Mouse (Mus musculus): Measurements from ENCODE around the gene Fuca1. TPM values are rescaled to one million over a fixed set of nuclear protein-coding genes. Genes with fewer than 3 reads are reported as not detected.

Gene Fuca1
- polyA plus RNA-seq, 1 experiment from 2014 or later, result 54.7 TPM

DNA sequence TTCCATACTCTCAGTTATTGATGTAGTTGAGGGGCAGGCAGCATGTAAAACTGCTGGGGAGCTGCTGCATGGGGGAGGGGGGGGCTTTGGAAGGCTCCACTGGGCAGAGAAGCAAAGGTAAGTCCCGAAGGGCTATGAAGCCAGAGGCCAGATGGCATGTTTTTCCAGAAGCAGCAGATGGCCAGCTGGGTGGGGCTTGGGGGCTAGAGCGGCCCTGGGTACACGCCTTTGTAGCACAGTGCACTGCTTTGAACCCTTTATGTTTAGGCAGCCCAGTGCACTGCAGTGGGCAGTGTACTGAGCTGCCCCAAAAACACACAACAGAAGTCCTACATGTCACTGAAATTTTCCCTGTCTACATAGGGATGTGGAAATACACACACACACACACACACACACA, 7.7 kb upstream of the Fuca1 start:
- H3K36me3 ChIP-seq, result no peaks in the 10 kb centered on the region
- H3K27ac ChIP-seq (replicated peaks), result peak overlapping the region; percentile 78
- 29% methylated on average over 3 of the region's 3 CpGs for WGBS
- no peak overlapping the region for H3K9ac ChIP-seq (replicated peaks)
- H3K9me3 ChIP-seq, result no peaks in the 10 kb centered on the region
- peak; percentile 83 for ATAC-seq (ENCODE audit: low FRiP score, low read depth)
- no peak overlapping the region for H3K4me3 ChIP-seq
- H3K27me3 ChIP-seq, result no peaks in the 10 kb centered on the region
- H3K4me2 ChIP-seq (replicated peaks), result no peak overlapping the region
- H3K4me1 ChIP-seq, result peaks cover 10% of the 10 kb centered on the region; the same call in 1 of the 2 replicates

DNA sequence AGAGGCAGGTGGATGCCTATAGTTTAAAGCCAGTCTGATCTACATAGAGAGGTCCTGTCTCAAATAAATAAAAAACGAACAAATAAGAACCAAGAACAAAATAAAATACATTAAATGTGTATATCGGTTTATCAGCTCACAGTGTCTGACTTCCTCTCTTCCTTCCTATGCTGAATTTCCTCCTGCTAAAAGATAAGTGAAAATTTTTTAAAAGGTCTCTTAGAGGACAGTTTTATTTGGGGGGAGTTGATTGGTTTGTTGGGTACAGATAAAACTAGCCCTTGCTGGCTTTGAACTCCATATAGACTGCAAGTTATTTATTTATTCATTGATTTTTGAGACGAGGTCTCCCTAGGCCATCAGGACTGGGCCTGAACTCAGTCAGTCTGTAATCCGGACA, 7.1 kb upstream of the Fuca1 start:
- ATAC-seq (ENCODE audit: low FRiP score, low read depth), result no peak
- Histone ChIP-seq H3K36me3 (no peaks in the 10 kb centered on the region), H3K27me3 (no peaks in the 10 kb centered on the region), H3K9ac (replicated peaks) (no peak overlapping the region), H3K4me2 (replicated peaks) (no peak overlapping the region), H3K27ac (replicated peaks) (peak overlapping the region; percentile 78), H3K4me1 (peaks cover 10% of the 10 kb centered on the region; the same call in 1 of the 2 replicates), H3K9me3 (no peaks in the 10 kb centered on the region), H3K4me3 (no peak overlapping the region)
- WGBS, result 74% methylated on average over 4 of the region's 4 CpGs

DNA sequence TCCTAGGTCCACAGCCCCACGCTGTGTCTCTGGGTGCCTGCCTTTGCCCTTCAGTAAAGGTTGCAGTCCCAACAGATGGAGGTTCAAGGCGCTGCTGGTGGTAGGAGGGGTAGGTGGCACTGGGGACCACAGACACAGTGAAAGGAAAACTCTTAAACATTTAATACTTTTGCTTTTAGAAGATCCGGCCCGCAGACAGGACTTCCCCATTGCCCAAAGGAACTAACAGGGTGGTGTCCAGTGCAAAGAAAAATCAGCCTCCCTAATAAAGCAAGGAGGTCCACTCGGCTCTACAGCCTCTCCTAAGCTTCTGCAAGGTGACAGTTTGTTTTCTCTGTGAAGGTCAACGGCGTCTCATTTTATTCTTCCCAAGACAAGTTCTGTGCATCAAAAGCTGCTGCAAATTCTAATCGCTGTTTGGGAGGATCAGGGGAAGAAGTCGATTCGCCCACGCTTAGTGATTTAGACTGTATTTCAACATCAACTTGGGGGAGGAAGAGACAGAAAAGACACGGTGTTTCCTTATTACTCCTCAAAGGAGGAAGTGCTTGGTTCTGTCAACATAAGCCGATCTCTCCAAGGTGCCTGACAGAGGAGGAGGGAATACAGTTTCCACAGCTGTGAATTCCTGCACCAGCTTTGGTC, 1.8 kb upstream of the Fuca1 start:
- Histone ChIP-seq H3K36me3 (peaks cover 9% of the 10 kb centered on the region; the same call in 1 of the 2 replicates), H3K27me3 (no peaks in the 10 kb centered on the region), H3K9ac (replicated peaks) (no peak overlapping the region), H3K9me3 (no peaks in the 10 kb centered on the region), H3K4me1 (peaks cover 10% of the 10 kb centered on the region), H3K27ac (replicated peaks) (no peak overlapping the region), H3K4me3 (no peak overlapping the region), H3K4me2 (replicated peaks) (no peak overlapping the region)
- 91% methylated on average over 13 of the region's 13 CpGs for WGBS
- ATAC-seq (ENCODE audit: low FRiP score, low read depth), result no peak

DNA sequence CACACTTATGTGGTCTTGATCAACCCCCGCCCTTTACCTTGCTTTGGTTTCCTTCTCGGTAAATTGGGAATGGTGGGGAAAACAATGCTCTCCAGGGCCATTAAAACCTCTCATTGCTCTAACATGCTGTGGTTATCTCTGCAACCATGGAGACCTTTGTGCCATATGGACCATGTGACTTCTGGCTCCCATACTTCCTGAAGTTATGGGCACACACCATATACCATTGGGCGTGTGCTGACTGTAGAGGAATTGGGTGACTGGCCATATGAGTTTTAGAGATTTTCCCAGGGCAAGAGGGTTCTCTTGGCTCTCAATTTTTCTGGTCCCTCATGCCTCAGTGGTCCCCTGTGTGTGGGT, 1.3 kb upstream of the Fuca1 start:
- no peak overlapping the region for H3K27ac ChIP-seq (replicated peaks)
- 93% methylated on average over 3 of the region's 3 CpGs for WGBS
- no peaks in the 10 kb centered on the region for H3K27me3 ChIP-seq
- no peak overlapping the region for H3K4me3 ChIP-seq
- no peaks in the 10 kb centered on the region for H3K9me3 ChIP-seq
- no peak overlapping the region for H3K4me2 ChIP-seq (replicated peaks)
- H3K9ac ChIP-seq (replicated peaks), result no peak overlapping the region
- no peak for ATAC-seq (ENCODE audit: low FRiP score, low read depth)
- peaks cover 11% of the 10 kb centered on the region; the same call in 1 of the 2 replicates for H3K36me3 ChIP-seq
- peaks cover 10% of the 10 kb centered on the region for H3K4me1 ChIP-seq

DNA sequence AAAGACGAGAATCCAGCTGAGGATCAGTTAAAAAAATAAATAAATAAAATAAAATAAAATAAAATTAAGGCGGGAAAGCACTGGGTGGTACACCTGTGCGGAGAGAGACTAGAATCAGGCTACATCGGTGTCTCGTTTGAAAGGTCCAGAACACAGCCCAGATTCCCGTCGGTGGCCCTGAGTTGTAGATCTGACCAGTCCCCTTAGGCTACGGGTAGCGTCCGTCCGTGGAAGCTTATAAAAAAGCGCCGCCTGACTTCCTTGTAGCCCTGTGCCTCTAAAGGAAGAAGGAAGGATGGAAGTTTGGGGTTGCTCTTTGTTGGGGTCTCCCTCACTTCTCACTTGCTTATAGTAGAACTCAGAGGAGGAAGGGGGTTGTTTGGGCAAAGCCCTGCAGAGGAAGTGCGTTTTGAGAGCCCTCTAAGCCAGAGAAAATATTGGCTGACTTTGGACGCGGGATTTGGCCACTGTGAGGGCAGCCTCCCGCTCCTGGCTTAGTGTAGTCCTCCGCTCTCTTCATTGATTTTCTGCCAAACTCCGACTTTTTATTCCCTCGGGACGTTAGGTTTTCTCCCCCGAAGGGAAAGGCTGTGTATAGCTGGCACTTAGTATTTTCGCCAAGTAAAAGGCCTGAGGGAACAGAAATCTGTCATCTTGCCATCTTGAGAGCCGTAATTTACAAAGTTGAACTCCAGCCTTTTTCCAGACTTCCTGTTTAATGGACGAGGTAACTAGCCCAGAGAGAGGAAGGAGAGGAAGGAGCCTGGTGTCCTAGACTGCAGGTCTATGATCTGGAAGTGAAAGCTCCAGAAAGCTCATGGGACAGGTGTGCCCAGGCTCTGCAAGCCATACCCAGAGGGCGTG, 954 bp downstream of the Fuca1 start:
- H3K27ac ChIP-seq (replicated peaks), result peak overlapping the region; percentile 79
- ATAC-seq (ENCODE audit: low FRiP score, low read depth), result no peak
- H3K27me3 ChIP-seq, result no peaks in the 10 kb centered on the region
- H3K4me2 ChIP-seq (replicated peaks), result peak overlapping the region; percentile 91
- peaks cover 10% of the 10 kb centered on the region for H3K4me1 ChIP-seq
- H3K9me3 ChIP-seq, result no peaks in the 10 kb centered on the region
- H3K9ac ChIP-seq (replicated peaks), result peak overlapping the region; percentile 80
- peak overlapping the region; percentile 79 for H3K4me3 ChIP-seq
- peaks cover 24% of the 10 kb centered on the region for H3K36me3 ChIP-seq
- 10% methylated on average over 26 of the region's 26 CpGs for WGBS

DNA sequence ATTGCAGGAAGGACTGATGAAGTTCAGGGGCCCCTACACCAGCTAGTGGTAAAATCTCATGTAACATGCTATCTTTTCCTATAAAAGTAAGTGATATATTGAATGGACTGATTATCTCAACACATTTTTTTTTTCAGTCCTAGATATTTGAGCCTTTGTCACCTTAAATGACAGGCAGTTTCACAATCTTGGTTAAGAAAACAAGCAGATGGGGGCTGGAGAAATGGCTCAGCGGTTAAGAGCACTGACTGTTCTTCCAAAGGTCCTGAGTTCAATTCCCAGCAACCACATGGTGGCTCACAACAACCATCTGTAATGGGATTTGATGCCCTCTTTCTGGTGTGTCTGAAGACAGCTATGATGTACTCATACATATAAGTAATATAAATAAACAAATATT, 1.7 kb downstream of the Fuca1 start:
- peaks cover 10% of the 10 kb centered on the region for H3K4me1 ChIP-seq
- H3K27me3 ChIP-seq, result no peaks in the 10 kb centered on the region
- H3K4me2 ChIP-seq (replicated peaks), result peak overlapping the region; percentile 91
- H3K9me3 ChIP-seq, result no peaks in the 10 kb centered on the region
- H3K4me3 ChIP-seq, result peak overlapping the region; percentile 79; the same call in 1 of the 2 replicates
- ATAC-seq (ENCODE audit: low FRiP score, low read depth), result no peak
- H3K9ac ChIP-seq (replicated peaks), result no peak overlapping the region
- no peak overlapping the region for H3K27ac ChIP-seq (replicated peaks)
- H3K36me3 ChIP-seq, result peaks cover 24% of the 10 kb centered on the region
- WGBS, result 97% methylated on average over 1 of the region's 1 CpGs

DNA sequence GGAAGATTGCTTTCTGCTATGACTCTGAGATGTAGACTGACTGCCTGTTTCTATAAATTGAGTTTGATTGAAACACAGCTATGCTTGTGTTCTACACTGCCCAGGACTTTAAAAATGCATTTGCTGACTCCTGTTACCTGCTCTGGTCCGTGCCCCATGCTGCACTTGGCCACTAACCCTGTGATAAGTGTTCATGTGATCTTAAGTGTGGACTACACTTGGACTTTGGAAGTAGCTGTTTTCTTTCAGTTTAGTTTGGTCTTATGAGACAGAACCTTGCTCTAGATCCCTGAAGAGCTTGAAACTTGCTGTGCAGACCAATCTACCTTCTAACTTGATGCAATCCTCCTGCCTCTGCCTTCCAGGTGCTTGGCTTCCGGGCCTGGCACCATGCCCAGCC, 3.9 kb downstream of the Fuca1 start:
- H3K4me1 ChIP-seq, result peaks cover 10% of the 10 kb centered on the region
- H3K4me2 ChIP-seq (replicated peaks), result no peak overlapping the region
- WGBS, result 90% methylated on average over 2 of the region's 2 CpGs
- H3K36me3 ChIP-seq, result peaks cover 29% of the 10 kb centered on the region
- ATAC-seq (ENCODE audit: low FRiP score, low read depth), result no peak
- H3K9me3 ChIP-seq, result no peaks in the 10 kb centered on the region
- H3K27ac ChIP-seq (replicated peaks), result no peak overlapping the region
- no peak overlapping the region for H3K4me3 ChIP-seq
- no peak overlapping the region for H3K9ac ChIP-seq (replicated peaks)
- H3K27me3 ChIP-seq, result no peaks in the 10 kb centered on the region

DNA sequence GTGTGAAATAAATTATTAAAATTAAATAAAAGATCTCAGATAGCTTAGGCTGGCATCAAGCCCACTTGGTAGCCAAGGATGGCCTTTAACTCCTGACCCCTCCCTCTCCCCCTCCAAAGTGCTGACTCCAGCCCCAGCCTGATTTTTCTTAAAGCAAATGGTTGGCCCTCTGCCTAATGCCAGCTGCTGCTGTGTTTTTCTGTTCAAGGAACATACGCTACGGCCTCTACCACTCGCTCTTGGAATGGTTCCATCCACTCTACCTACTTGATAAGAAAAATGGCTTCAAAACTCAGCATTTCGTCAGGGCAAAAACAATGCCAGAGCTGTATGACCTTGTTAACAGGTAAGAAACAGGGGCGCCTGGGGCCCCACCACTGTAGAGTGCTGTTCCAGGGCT, 4.8 kb downstream of the Fuca1 start:
- ATAC-seq (ENCODE audit: low FRiP score, low read depth), result no peak
- H3K36me3 ChIP-seq, result peaks cover 32% of the 10 kb centered on the region
- H3K27ac ChIP-seq (replicated peaks), result no peak overlapping the region
- no peak overlapping the region for H3K4me2 ChIP-seq (replicated peaks)
- no peaks in the 10 kb centered on the region for H3K27me3 ChIP-seq
- H3K4me3 ChIP-seq, result no peak overlapping the region
- H3K9ac ChIP-seq (replicated peaks), result no peak overlapping the region
- WGBS, result 90% methylated on average over 5 of the region's 5 CpGs
- H3K9me3 ChIP-seq, result no peaks in the 10 kb centered on the region
- peaks cover 10% of the 10 kb centered on the region for H3K4me1 ChIP-seq

DNA sequence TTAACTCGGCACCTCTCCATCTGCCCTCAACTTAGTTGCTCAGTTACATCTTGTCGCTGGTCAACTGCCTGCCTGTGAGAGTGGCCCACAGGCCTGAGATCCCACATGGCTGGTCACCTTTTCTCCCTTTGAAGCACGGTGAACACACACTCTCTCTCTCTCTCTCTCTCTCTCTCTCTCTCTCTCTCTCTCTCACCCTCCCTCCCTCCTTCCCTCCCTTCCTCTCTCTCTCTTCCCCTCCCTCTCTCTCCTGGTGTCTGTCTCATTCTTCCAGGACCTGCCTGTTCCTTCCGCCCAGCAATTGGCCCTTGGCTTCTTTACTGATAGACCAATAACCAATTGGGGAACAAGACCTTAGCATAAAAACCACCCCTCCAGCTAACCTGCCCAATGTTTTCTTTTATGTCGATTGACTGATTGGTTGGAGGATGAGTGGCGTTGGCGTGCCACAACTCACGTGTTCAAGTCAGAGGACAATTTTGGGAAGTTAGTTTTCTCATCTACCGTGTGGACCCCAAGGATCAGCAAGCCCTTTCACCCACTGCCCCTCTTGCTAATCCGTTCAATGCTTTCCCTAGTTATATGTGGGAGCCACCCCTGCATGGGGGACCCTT, 5.8 kb downstream of the Fuca1 start:
- WGBS, result 91% methylated on average over 10 of the region's 10 CpGs
- H3K4me2 ChIP-seq (replicated peaks), result no peak overlapping the region

DNA sequence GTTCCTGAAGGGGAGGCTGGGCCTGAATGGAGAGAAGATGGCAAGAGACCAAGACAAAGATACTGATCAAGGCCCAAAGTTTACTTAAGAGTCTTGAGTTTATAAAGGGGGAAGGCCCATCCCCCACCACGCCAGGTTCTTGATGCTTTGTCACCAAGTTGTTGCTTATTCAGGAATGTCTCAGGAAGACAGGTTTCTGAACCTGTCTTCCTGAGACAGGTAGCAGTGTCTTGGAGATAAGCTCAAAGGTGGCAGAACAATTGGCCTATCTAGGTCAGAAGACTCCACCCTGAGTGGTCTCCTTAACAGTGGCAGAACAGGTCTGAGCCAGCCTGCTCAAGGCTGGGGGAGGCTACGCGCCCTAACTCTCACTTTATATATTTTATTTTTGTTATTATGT, 6.3 kb downstream of the Fuca1 start:
- ATAC-seq (ENCODE audit: low FRiP score, low read depth), result no peak
- no peak overlapping the region for H3K9ac ChIP-seq (replicated peaks)

More for the DNA sequence above, 5.8 kb downstream of the Fuca1 start:
- Histone ChIP-seq H3K36me3 (peaks cover 36% of the 10 kb centered on the region), H3K4me1 (peaks cover 8% of the 10 kb centered on the region), H3K27ac (replicated peaks) (no peak overlapping the region), H3K4me3 (no peak overlapping the region), H3K9me3 (no peaks in the 10 kb centered on the region), H3K9ac (replicated peaks) (no peak overlapping the region), H3K27me3 (no peaks in the 10 kb centered on the region)
- ATAC-seq (ENCODE audit: low FRiP score, low read depth), result no peak

DNA sequence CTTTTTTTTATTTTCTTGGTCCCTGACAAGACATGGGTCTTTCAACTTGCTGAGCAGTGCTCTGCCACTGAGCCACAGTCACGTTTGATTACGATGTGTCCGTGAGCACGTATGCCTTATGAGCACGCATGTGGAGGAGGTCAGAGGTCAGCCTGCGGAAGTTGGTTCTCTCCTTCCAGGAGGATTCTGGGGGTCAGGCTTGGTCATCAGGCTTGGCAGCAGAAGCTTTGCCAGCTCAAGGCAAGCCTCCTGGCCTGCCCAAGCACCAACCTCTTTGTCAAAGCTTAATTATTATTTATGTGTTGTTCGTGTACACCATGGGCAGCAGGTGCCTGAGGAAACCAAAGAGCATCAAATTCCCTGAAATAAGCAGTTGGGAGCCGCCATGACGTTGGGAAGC, 7.8 kb downstream of the Fuca1 start:
- no peaks in the 10 kb centered on the region for H3K9me3 ChIP-seq
- WGBS, result 89% methylated on average over 9 of the region's 9 CpGs
- peaks cover 40% of the 10 kb centered on the region for H3K36me3 ChIP-seq
- no peak for ATAC-seq (ENCODE audit: low FRiP score, low read depth)
- no peaks in the 10 kb centered on the region for H3K27me3 ChIP-seq
- no peak overlapping the region for H3K4me2 ChIP-seq (replicated peaks)
- no peak overlapping the region for H3K9ac ChIP-seq (replicated peaks)
- H3K27ac ChIP-seq (replicated peaks), result no peak overlapping the region
- no peak overlapping the region for H3K4me3 ChIP-seq
- no peaks in the 10 kb centered on the region for H3K4me1 ChIP-seq

More for the DNA sequence above, 6.3 kb downstream of the Fuca1 start:
- Histone ChIP-seq H3K36me3 (peaks cover 36% of the 10 kb centered on the region), H3K4me2 (replicated peaks) (no peak overlapping the region), H3K27ac (replicated peaks) (no peak overlapping the region), H3K27me3 (no peaks in the 10 kb centered on the region), H3K4me1 (peaks cover 2% of the 10 kb centered on the region), H3K4me3 (no peak overlapping the region), H3K9me3 (no peaks in the 10 kb centered on the region)
- WGBS, result 95% methylated on average over 3 of the region's 3 CpGs

DNA sequence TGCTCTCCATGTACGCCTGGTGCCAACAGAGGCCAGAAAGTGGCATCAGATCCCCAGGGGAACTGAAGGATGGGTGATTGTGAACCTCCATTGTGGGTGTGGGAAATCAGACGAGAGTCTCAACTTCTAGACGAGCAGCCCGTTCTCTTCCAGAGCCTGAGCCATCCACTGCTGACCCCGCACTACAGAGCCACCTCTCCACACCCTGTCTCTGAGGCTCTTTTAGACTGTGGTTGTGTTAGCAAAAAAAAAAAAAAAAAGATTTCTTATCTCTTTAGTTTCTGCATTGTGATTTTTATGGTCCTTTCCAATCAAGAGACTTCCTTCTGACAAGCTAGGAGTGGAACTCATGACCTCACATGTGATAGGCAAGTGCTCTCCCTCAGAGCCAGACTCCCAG, 8.9 kb downstream of the Fuca1 start:
- no peak overlapping the region for H3K27ac ChIP-seq (replicated peaks)
- no peak overlapping the region for H3K9ac ChIP-seq (replicated peaks)
- WGBS, result 87% methylated on average over 5 of the region's 5 CpGs
- H3K9me3 ChIP-seq, result no peaks in the 10 kb centered on the region
- H3K36me3 ChIP-seq, result peaks cover 39% of the 10 kb centered on the region
- no peak overlapping the region for H3K4me3 ChIP-seq
- no peaks in the 10 kb centered on the region for H3K4me1 ChIP-seq
- H3K4me2 ChIP-seq (replicated peaks), result no peak overlapping the region
- no peak for ATAC-seq (ENCODE audit: low FRiP score, low read depth)
- no peaks in the 10 kb centered on the region for H3K27me3 ChIP-seq
